Mouse (Mus musculus) natural killer cell, adult 2 months (primary cell): ENCODE measurements around the gene Hfe2.
"Not testable (repeated sequence)": the region's sequence is repeated elsewhere in the genome, so short reads cannot be mapped to it uniquely, and the experiment has no call there.

Source experiments
- DNase-seq, 2 experiments: peaks; one replicate each; pipeline ENCODE4 v3.0.0; 2022; ENCODE audit warnings: low spot score in 2 of 2

The Hfe2 gene

GRCm38 (mm10) chr3:96524914-96525313, at the start of gene Hfe2:
Gene Hfe2, plus strand, starts transcription at chr3:96525172.
- DNase-seq: no peak

- DNase-seq: no peak
Measured at GRCm38 (mm10) chr3:96477084-96477483, 47.9 kb upstream of the Hfe2 start.

- DNase-seq: no peak
Measured at GRCm38 (mm10) chr3:96477558-96477957, 47.4 kb upstream of the Hfe2 start.

GRCm38 (mm10) chr3:96479249-96479648, 45.7 kb upstream of the Hfe2 start:
- no peak for DNase-seq

- DNase-seq: no peak
Measured at GRCm38 (mm10) chr3:96480684-96481270, 44.2 kb upstream of the Hfe2 start.

GRCm38 (mm10) chr3:96481856-96482255, 43.1 kb upstream of the Hfe2 start:
- no peak for DNase-seq

- no peak for DNase-seq
Measured at GRCm38 (mm10) chr3:96482451-96482850, 42.5 kb upstream of the Hfe2 start.

GRCm38 (mm10) chr3:96483044-96483443, 41.9 kb upstream of the Hfe2 start:
- not testable (repeated sequence) for DNase-seq

GRCm38 (mm10) chr3:96483946-96484345, 41.0 kb upstream of the Hfe2 start:
- no peak for DNase-seq

GRCm38 (mm10) chr3:96484921-96485320, 40.1 kb upstream of the Hfe2 start:
- DNase-seq: no peak

- DNase-seq: no peak
Measured at GRCm38 (mm10) chr3:96485361-96485760, 39.6 kb upstream of the Hfe2 start.

- DNase-seq: not testable (repeated sequence)
Measured at GRCm38 (mm10) chr3:96486064-96486827, 38.7 kb upstream of the Hfe2 start.

- DNase-seq: not testable (repeated sequence)
Measured at GRCm38 (mm10) chr3:96486828-96487559, 38.0 kb upstream of the Hfe2 start.

GRCm38 (mm10) chr3:96487596-96488289, 37.2 kb upstream of the Hfe2 start:
- DNase-seq: peak; percentile 58 to 71

GRCm38 (mm10) chr3:96488290-96488906, 36.6 kb upstream of the Hfe2 start:
- not testable (repeated sequence) for DNase-seq

- peak; percentile 52 to 56 for DNase-seq
Measured at GRCm38 (mm10) chr3:96488907-96489629, 35.9 kb upstream of the Hfe2 start.

GRCm38 (mm10) chr3:96489636-96490035, 35.3 kb upstream of the Hfe2 start:
- not testable (repeated sequence) for DNase-seq

GRCm38 (mm10) chr3:96494456-96494855, 30.5 kb upstream of the Hfe2 start:
- DNase-seq: not testable (repeated sequence)

- DNase-seq: no peak
Measured at GRCm38 (mm10) chr3:96494912-96495311, 30.1 kb upstream of the Hfe2 start.

GRCm38 (mm10) chr3:96495490-96496210, 29.3 kb upstream of the Hfe2 start:
- DNase-seq: no peak
